In genomic region chr16:20234406-20234805, GRCm38 (mm10) we compare ENCODE assay signal across 13 mouse cellular contexts. TPM values are rescaled to one million over a fixed set of nuclear protein-coding genes. Genes with fewer than 3 reads are reported as not detected.
"Had no signal": no experiment of that assay in that cellular context is flagged by ENCODE, and none has a peak within 500 bp of the region (broad histone marks: within the 10 kb centered on the region; RNA-seq: fewer than 3 reads in every experiment).

No protein-coding gene starts in this region.

- H3K4me2 ChIP-seq: intestine, embryonic 15.5 days; limb, embryonic 12.5 days; midbrain, embryonic 12.5 days; neural tube, embryonic 13.5 days had no signal

- ATAC-seq: intestine, embryonic 15.5 days had no signal

- H3K27me3 ChIP-seq: midbrain, embryonic 12.5 days; neural tube, embryonic 13.5 days had no signal

- H3K9ac ChIP-seq: intestine, embryonic 15.5 days; limb, embryonic 12.5 days; liver, embryonic 14.5 days; midbrain, embryonic 12.5 days; neural tube, embryonic 13.5 days had no signal

- H3K27ac ChIP-seq: intestine, embryonic 15.5 days; limb, embryonic 12.5 days; liver, embryonic 14.5 days; midbrain, embryonic 12.5 days; neural tube, embryonic 13.5 days had no signal

- H3K4me1 ChIP-seq: intestine, embryonic 15.5 days; limb, embryonic 12.5 days had no signal

- H3K9me3 ChIP-seq: intestine, embryonic 15.5 days; limb, embryonic 12.5 days; midbrain, embryonic 12.5 days; neural tube, embryonic 13.5 days had no signal

- DNase-seq: kidney, adult 2 months; kidney, postnatal 10 days; liver; lung, adult 18-20 months; retina, postnatal 1 day; right cerebral cortex, postnatal 14 days; thymus, postnatal 4 days had no signal

- H3K4me3 ChIP-seq: intestine, embryonic 15.5 days; limb, embryonic 12.5 days; midbrain, embryonic 12.5 days; neural tube, embryonic 13.5 days had no signal

RNA-seq across cellular contexts. Expression of gene Map6d1, which starts 6.8 kb away (rescaled TPM):
- total RNA-seq: megakaryocyte-erythroid progenitor cell, adult 5-6 weeks had no signal
